Mouse (Mus musculus): Measurements from ENCODE around the gene Plch2.
A peak's percentile ranks its signal among the peaks of the same experiment; 100 is the strongest.

The Plch2 gene

GRCm38 (mm10) chr4:154957289-154957993, 99.1 kb downstream of the Plch2 start:
- DNase-seq (ENCODE audit: low spot score): no peak

DNA sequence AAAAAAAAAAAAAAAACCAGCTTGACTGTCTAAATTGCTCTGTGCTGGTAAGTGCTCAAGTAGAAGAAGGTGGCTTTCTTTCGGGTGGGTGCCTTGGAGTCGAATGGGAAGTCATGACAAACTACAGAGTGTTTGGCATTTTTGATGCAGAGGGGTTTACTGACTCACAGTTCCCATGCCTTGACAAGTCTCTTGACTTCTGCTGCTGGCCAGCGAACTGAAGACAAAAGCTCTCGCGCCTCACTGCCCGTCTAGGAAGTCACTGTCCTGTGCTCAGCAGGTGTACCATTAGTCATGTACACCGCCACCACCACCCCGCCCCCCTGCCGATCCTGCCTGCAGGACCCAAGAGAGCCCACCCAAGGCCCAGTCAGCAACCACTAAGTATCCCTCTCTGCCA, 100.0 kb downstream of the Plch2 start:
- no peak for DNase-seq (ENCODE audit: low spot score)

DNA sequence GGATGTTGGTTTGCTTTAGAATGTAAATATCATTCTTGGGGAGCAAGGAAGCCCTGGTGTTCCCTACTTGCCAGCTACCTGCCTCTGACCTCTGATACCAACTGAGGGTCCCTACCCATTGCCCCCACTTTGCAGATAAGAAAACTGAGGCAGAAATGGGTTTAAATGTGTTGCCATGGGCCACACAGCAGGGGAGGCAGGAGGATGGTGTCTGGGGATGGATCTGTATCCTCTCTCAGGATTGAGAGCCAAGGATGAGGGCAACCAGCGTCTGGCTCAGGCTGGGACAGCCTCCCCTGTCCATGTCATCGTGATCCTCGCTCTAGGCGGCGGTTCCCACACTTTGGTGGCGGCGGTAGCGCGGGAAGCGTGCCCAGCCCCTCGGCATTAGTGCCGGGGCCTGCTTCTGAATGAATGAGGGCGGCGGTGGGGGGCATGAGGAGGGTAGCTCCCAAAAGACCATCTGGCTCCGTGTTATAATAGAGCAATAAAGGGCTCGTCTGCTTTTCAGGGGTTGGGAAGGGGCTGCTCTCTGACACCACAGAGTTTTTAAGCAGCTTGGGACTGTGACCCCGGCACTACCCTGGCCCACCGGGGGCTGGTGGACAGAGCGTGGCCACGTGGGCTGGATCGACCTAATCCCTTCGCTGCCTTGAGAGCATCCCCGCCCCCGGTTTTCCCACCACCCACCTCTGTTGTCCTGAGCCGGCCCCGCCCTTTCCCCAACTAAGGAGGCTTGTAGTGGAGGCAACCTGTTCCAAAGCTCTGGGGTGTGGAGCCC, 103.9 kb downstream of the Plch2 start:
- DNase-seq (ENCODE audit: low spot score): no peak

GRCm38 (mm10) chr4:154949589-154949982, 107.0 kb downstream of the Plch2 start:
- no peak for DNase-seq (ENCODE audit: low spot score)

DNA sequence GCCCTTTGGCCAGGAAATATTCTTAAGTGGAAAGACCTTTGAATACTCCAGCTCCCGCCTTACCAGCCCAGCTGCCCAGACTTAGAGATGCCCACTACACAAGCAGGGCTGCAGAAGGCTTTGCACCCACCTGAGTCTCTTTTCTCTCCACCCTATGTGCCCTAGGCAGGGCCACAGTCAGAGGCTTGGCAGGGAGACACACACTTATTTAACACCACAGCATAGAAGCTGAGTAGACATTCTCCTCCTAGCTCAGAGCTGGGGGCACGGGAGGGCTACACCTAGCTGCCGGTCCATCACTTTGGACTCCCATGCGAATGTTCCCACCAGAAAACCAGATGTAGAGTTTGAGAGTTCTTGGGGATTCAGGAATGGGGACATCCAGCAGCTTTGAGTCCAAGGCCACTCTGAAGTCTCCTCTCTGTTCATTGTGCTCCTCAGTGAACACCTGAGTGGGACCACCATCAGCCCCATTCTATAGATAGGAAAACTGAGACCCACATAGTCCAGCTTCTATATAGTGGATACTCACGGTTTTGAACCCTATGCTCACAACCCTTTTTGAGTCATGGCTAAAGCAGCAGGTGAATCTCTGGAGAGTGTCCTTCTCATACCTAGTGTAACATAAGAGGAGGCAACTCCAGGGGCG, 107.5 kb downstream of the Plch2 start:
- DNase-seq (ENCODE audit: low spot score): no peak

GRCm38 (mm10) chr4:154948066-154948939, 108.3 kb downstream of the Plch2 start:
- no peak for DNase-seq (ENCODE audit: low spot score)

DNA sequence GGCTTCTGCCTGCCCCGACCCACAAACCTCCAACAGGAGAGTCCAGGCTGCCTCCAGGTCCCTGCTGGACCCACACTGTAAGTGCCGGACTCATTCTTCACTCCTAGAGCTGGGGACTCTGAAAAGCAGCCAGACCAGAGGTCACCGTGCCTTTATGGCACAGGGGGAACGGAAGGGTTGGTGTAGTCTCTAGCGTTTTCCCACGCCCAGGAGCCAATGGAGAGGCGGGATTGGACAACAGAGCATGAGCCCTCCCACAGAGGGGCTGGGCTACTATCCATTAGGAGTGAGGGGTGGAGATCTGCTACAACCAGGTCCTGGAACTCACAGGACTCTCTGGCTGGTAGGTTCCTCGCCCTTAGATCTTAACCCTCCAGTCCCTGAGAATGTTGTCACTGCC, 110.3 kb downstream of the Plch2 start:
- DNase-seq (ENCODE audit: low spot score): peak; percentile 73

- DNase-seq (ENCODE audit: low spot score): peak; percentile 68
Observed at GRCm38 (mm10) chr4:154944121-154944590, 112.4 kb downstream of the Plch2 start.

GRCm38 (mm10) chr4:154943323-154944039, 113.1 kb downstream of the Plch2 start:
- no peak for DNase-seq (ENCODE audit: low spot score)

DNA sequence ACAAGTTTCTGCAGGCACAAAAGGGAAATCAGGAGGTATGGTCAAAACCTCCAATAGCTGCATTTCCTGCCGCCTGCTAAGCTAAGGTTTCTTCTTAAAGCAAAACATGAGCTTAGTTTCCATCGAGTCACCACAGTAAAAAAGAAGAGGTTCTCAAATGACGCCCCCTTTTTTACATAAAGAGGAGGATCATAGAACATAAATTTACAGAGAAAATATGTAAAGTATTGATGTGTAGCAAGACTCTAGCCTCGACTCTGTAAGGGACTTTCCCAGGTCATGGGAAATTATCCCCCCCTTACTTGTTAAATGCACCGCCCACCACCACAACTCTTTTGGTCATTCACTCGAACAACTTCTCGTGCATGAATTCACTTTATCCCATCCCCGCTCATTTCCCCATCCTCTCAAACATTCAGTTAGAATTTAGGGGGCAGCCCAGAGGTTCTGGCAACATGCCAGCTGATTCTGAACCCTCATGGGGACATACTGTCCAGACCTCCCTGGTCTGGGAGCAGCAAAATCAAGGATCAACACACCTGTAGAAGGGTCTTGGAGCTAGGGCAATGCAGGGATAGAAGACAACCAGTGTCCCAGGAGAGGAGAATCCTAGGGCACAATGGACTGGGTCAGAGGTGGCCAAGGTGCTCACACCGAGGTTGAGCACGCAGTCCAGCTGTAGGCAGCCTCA, 113.8 kb downstream of the Plch2 start:
- no peak for DNase-seq (ENCODE audit: low spot score)

- DNase-seq (ENCODE audit: low spot score): no peak
Observed at GRCm38 (mm10) chr4:154941831-154942230, 114.8 kb downstream of the Plch2 start.

GRCm38 (mm10) chr4:154940156-154940555, 116.4 kb downstream of the Plch2 start:
- no peak for DNase-seq (ENCODE audit: low spot score)

DNA sequence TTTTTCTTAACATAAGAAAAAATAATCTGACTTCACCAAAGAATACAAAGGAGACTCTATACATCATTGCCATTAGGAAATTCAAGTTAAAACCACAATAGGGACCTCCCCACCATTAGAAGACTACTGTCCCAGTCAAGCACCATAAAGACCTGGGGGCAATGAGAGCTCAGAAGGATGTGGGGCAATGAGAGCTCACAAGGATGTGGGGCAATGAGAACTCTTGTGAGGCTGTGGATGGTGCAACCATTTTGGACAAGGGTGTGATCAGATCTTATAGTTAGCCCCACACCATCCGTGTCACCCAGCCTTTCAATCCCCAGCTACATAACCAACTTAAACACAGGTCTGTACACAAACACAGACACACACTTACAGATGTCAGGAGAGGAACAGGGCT, 118.8 kb downstream of the Plch2 start:
- no peak for DNase-seq (ENCODE audit: low spot score)

- no peak for DNase-seq (ENCODE audit: low spot score)
Observed at GRCm38 (mm10) chr4:154936542-154937255, 119.9 kb downstream of the Plch2 start.

DNA sequence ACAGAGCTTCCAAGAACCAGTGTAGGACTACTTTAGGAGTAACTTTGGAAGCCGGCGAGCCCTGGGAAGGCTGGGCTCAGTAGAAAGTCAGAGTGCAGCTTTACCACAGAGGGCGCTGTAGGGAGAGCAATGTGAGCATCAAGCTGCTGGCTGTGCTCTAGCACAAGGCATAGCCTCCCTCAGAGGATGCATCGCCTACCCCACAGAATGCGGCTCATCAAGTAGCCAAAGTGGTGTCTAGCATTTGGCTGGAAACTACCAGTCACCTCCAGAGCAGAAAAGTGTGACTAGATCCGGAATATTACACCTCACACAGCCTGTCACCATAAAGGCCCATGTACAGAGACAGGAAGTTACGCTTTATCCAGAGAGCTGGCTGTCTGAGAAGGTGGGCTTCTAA, 120.8 kb downstream of the Plch2 start:
- no peak for DNase-seq (ENCODE audit: low spot score)

DNA sequence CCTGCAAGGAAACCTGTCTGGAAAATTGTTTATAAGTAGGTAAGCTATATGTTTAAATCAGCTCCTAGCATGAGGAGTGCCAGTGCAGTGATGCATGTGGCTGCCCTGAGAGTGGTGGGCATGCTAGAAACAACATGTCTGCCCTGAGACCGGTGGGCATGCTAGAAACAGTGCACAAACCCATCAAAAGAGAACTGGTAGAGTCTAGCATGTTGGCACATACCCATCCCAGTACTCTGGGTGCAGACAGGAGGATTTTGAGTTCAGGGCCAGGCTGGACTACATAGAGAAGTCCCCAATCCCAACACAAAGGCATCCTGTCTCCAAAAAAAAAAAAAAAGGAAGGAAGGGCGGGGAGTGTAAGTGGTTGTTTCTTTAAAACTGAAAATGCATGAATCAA, 121.8 kb downstream of the Plch2 start:
- DNase-seq (ENCODE audit: low spot score): no peak

GRCm38 (mm10) chr4:154933306-154933907, 123.2 kb downstream of the Plch2 start:
- no peak for DNase-seq (ENCODE audit: low spot score)

Measured in testis, postnatal 14 days (tissue).